Mouse (Mus musculus) intestine, postnatal 0 days (tissue): ENCODE results near the gene Gm21996. TPM values are rescaled to one million over a fixed set of nuclear protein-coding genes. Genes with fewer than 3 reads are reported as not detected.
"Not testable (repeated sequence)": the region's sequence is repeated elsewhere in the genome, so short reads cannot be mapped to it uniquely, and the experiment has no call there.

Experiments
- ATAC-seq: fragments of 200-750 bp; cut with Nextera tagmentation; 2 replicates; pipeline ENCODE4 v1.8.0; 2017; ENCODE audit warnings: mild to moderate bottlenecking, moderate TSS enrichment, moderate library complexity
- H3K27ac ChIP-seq: fragments of 300-500 bp; sonication (generic); 2 replicates; pipeline ENCODE4 v1.5.1; 2014; ENCODE audit warnings: mild to moderate bottlenecking, low read depth, low read length, moderate library complexity
- H3K27me3 ChIP-seq: fragments of 300-500 bp; sonication (generic); replicated peaks from 2 replicates; pipeline ENCODE4 v1.6.1; 2014; ENCODE audit warnings: low read length, mixed read lengths; ENCODE audit not compliant: control insufficient read depth, insufficient read depth
- H3K36me3 ChIP-seq: fragments of 300-500 bp; sonication (generic); 2 replicates; pipeline ENCODE4 v1.6.1; 2014; ENCODE audit warnings: mild to moderate bottlenecking, moderate library complexity; ENCODE audit not compliant: control insufficient read depth, insufficient read depth
- H3K4me1 ChIP-seq: fragments of 300-500 bp; sonication (generic); replicated peaks from 2 replicates; pipeline ENCODE4 v1.6.1; 2014; ENCODE audit warnings: antibody characterized with exemption, low read length, mixed read lengths; ENCODE audit not compliant: control insufficient read depth, insufficient read depth
- H3K4me2 ChIP-seq: fragments of 300-500 bp; sonication (generic); replicated peaks from 2 replicates; pipeline ENCODE4 v1.6.1; 2014; ENCODE audit warnings: low read depth, mild to moderate bottlenecking, moderate library complexity
- H3K4me3 ChIP-seq: fragments of 300-500 bp; sonication (generic); 2 replicates; pipeline ENCODE4 v1.5.1; 2014; ENCODE audit warnings: low read depth, low read length
- H3K9ac ChIP-seq: fragments of 300-500 bp; sonication (generic); 2 replicates; pipeline ENCODE4 v1.6.1; 2014; ENCODE audit warnings: mild to moderate bottlenecking, low read depth, low read length
- H3K9me3 ChIP-seq: fragments of 300-500 bp; sonication (generic); 2 replicates; pipeline ENCODE4 v1.6.1; 2016; ENCODE audit warnings: mixed run types; ENCODE audit not compliant: control insufficient read depth
- WGBS: fragments of 180-500 bp; shearing (Covaris S2); extraction: QIAGEN DNeasy Blood & Tissue Kit; methylation state at CpG from one replicate; pipeline ENCODE4 v1.1.7; 2014; 5-methylcytosine and 5-hydroxymethylcytosine counted together
- polyA plus RNA-seq: library from polyadenylated mRNA; unstranded; fragments of >200 nt; fragmentation: Nextera tagmentation; extraction: Ambion mirVana; gene quantifications from 2 replicates; pipeline ENCODE4 v1.2.1, GENCODE M21; 2015

Gene Gm21996
- not detected in 2 replicates for polyA plus RNA-seq

DNA sequence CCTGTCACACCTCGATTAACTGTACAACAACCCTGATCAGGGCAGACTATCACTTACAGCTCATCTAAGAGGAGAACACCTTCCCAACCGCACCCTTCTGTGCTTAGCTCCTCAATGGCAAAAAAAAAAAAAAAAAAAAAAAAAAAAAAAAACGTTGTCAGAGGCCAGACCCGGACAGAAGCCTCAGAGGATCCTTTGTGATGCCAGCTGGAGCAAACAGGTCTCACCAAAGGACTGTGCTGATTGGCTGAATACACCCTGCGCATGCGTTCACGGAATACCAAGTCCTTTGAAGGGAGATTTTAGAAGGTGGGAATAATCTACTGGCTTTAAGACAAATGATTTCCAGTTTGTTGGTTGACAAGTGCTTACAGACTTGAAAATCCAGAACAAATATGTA lies at the start of gene Gm21996:
Gm21996 (minus strand) TSS at position 101 of the 400 bp plus-strand sequence.
- H3K36me3 ChIP-seq, H3K9ac ChIP-seq, H3K4me3 ChIP-seq, H3K9me3 ChIP-seq, H3K27ac ChIP-seq, H3K4me1 ChIP-seq, ATAC-seq, H3K27me3 ChIP-seq, H3K4me2 ChIP-seq: not testable (repeated sequence)
- WGBS: no CpG with 5 or more reads among the region's 7 CpGs
